Mouse (Mus musculus) heart, embryonic 14.5 days (tissue): ENCODE results near the gene Asic2. TPM values are rescaled to one million over a fixed set of nuclear protein-coding genes. Genes with fewer than 3 reads are reported as not detected.

ENCODE experiments used
- ATAC-seq: fragments of 200-750 bp; cut with Nextera tagmentation; 2 replicates; pipeline ENCODE4 v1.8.0; 2017; ENCODE audit warnings: low read depth, moderate TSS enrichment; ENCODE audit not compliant: insufficient number of reproducible peaks, insufficient read depth, low FRiP score
- H3K27ac ChIP-seq, 2 experiments: fragments of 200-500 bp in 1 of 2; fragments of 300-500 bp in 1 of 2; sonication (generic) in 1 of 2; replicated peaks in 1 of 2; 2 replicates each; pipeline ENCODE4 v1.5.1; 2012 to 2014; ENCODE audit warnings: low read depth in 2 of 2, low read length in 2 of 2, control low read depth in 1 of 2, mild to moderate bottlenecking in 1 of 2, mixed read lengths in 1 of 2; ENCODE audit not compliant: control insufficient read depth in 1 of 2, insufficient read depth in 1 of 2
- H3K27me3 ChIP-seq: fragments of 300-500 bp; sonication (generic); 2 replicates; pipeline ENCODE4 v1.6.1; 2014; ENCODE audit warnings: mild to moderate bottlenecking, low read length, control low read depth; ENCODE audit not compliant: control insufficient read depth, insufficient read depth
- H3K36me3 ChIP-seq: fragments of 300-500 bp; sonication (generic); 2 replicates; pipeline ENCODE4 v1.6.1; 2014; ENCODE audit warnings: mild to moderate bottlenecking, control low read depth, low read length, mixed read lengths; ENCODE audit not compliant: control insufficient read depth, insufficient read depth
- H3K4me1 ChIP-seq, 2 experiments: fragments of 200-500 bp in 1 of 2; fragments of 300-500 bp in 1 of 2; sonication (generic) in 1 of 2; 2 replicates each; pipeline ENCODE4 v1.6.1; 2012 to 2014; ENCODE audit warnings: low read length in 2 of 2, control low read depth in 1 of 2, mixed read lengths in 1 of 2; ENCODE audit not compliant: control insufficient read depth in 2 of 2, insufficient read depth in 2 of 2
- H3K4me2 ChIP-seq: fragments of 300-500 bp; sonication (generic); 2 replicates; pipeline ENCODE4 v1.6.1; 2014; ENCODE audit warnings: mild to moderate bottlenecking, low read length
- H3K4me3 ChIP-seq, 2 experiments: fragments of 200-500 bp in 1 of 2; fragments of 300-500 bp in 1 of 2; sonication (generic) in 1 of 2; 2 replicates each; pipeline ENCODE4 v1.5.1; 2012 to 2014; ENCODE audit warnings: low read length in 2 of 2, mild to moderate bottlenecking in 2 of 2, control low read depth in 1 of 2, low read depth in 1 of 2, moderate library complexity in 1 of 2; ENCODE audit not compliant: control insufficient read depth in 1 of 2, insufficient read depth in 1 of 2
- H3K9ac ChIP-seq: fragments of 300-500 bp; sonication (generic); 2 replicates; pipeline ENCODE4 v1.6.1; 2014; ENCODE audit warnings: mild to moderate bottlenecking, low read length
- H3K9me3 ChIP-seq: fragments of 300-500 bp; sonication (generic); 2 replicates; pipeline ENCODE4 v1.6.1; 2016; ENCODE audit warnings: low read length, control low read depth; ENCODE audit not compliant: control insufficient read depth
- WGBS: fragments of 180-500 bp; shearing (Covaris S2); extraction: QIAGEN DNeasy Blood & Tissue Kit; methylation state at CpG from one replicate; pipeline ENCODE4 v1.1.7; 2014; 5-methylcytosine and 5-hydroxymethylcytosine counted together
- polyA plus RNA-seq: library from polyadenylated mRNA; unstranded; fragments of >200 nt; fragmentation: Nextera tagmentation; extraction: Ambion mirVana; gene quantifications from 2 replicates; pipeline ENCODE4 v1.2.1, GENCODE M21; 2014

Asic2 gene
- polyA plus RNA-seq, 1 experiment from 2014 or later: not detected

GRCm38 (mm10) chr11:80835841-80836240, 1132.4 kb downstream of the Asic2 start:
- Histone ChIP-seq H3K9ac (no peak overlapping the region), H3K9me3 (no peaks in the 10 kb centered on the region), H3K4me2 (no peak overlapping the region), H3K36me3 (no peaks in the 10 kb centered on the region), H3K4me3 (no peak overlapping the region), H3K27me3 (no peaks in the 10 kb centered on the region), H3K4me1 (no peaks in the 10 kb centered on the region), H3K27ac (no peak overlapping the region)
- no peak for ATAC-seq
- WGBS: 73% methylated on average over 4 of the region's 4 CpGs

GRCm38 (mm10) chr11:80835395-80835794, 1132.9 kb downstream of the Asic2 start:
- Histone ChIP-seq H3K4me2 (no peak overlapping the region), H3K27ac (no peak overlapping the region), H3K9ac (no peak overlapping the region), H3K4me3 (no peak overlapping the region), H3K9me3 (no peaks in the 10 kb centered on the region), H3K4me1 (no peaks in the 10 kb centered on the region), H3K36me3 (no peaks in the 10 kb centered on the region), H3K27me3 (no peaks in the 10 kb centered on the region)
- ATAC-seq: no peak
- WGBS: 73% methylated on average over 2 of the region's 2 CpGs

Other genes starting within 250 kb of the Asic2 start
- gene 5530401A14Rik, start 107.8 kb downstream of the Asic2 start, polyA plus RNA-seq: not detected in 2 replicates
- gene Ccl2, start 67.1 kb upstream of the Asic2 start, polyA plus RNA-seq: 11.1 and 11.4 TPM in 2 replicates
- gene Gm17268, start 70.1 kb upstream of the Asic2 start, polyA plus RNA-seq: not detected in 2 replicates
- gene Ccl7, start 77.3 kb upstream of the Asic2 start, polyA plus RNA-seq: 3.2 and 3.9 TPM in 2 replicates
- 0.31 TPM in 1 of 2 replicates, not detected in the other for gene Ccl11, start 89.4 kb upstream of the Asic2 start, polyA plus RNA-seq
- 1.9 and 2.9 TPM in 2 replicates for gene Ccl12, start 133.4 kb upstream of the Asic2 start, polyA plus RNA-seq
- not detected in 2 replicates for gene Ccl8, start 146.7 kb upstream of the Asic2 start, polyA plus RNA-seq